Mouse (Mus musculus) lung, embryonic 15.5 days (tissue): Measurements from ENCODE around the gene Cog6. TPM values are rescaled to one million over a fixed set of nuclear protein-coding genes. Genes with fewer than 3 reads are reported as not detected.
"Not testable (repeated sequence)": the region's sequence is repeated elsewhere in the genome, so short reads cannot be mapped to it uniquely, and the experiment has no call there.

Experiments
- ATAC-seq: fragments of 200-750 bp; cut with Nextera tagmentation; 2 replicates; pipeline ENCODE4 v1.8.0; 2017; ENCODE audit warnings: moderate number of reproducible peaks, borderline replicate concordance; ENCODE audit not compliant: low FRiP score, low TSS enrichment; ENCODE audit errors: extremely low read depth
- H3K27ac ChIP-seq: fragments of 300-500 bp; sonication (generic); 2 replicates; pipeline ENCODE4 v1.5.1; 2015; ENCODE audit warnings: moderate library complexity, mild to moderate bottlenecking, inconsistent platforms
- H3K27me3 ChIP-seq: fragments of 300-500 bp; sonication (generic); 2 replicates; pipeline ENCODE4 v1.6.1; 2015; ENCODE audit warnings: inconsistent platforms
- H3K36me3 ChIP-seq: fragments of 300-500 bp; sonication (generic); 2 replicates; pipeline ENCODE4 v1.6.1; 2015; ENCODE audit warnings: inconsistent platforms
- H3K4me1 ChIP-seq: fragments of 300-500 bp; sonication (generic); 2 replicates; pipeline ENCODE4 v1.6.1; 2015; ENCODE audit warnings: inconsistent platforms
- H3K4me2 ChIP-seq: fragments of 300-500 bp; sonication (generic); 2 replicates; pipeline ENCODE4 v1.6.1; 2015; ENCODE audit warnings: inconsistent platforms, mild to moderate bottlenecking, moderate library complexity
- H3K4me3 ChIP-seq: fragments of 300-500 bp; sonication (generic); 2 replicates; pipeline ENCODE4 v1.5.1; 2015; ENCODE audit warnings: mild to moderate bottlenecking, inconsistent platforms
- H3K9ac ChIP-seq: fragments of 300-500 bp; sonication (generic); 2 replicates; pipeline ENCODE4 v1.6.1; 2015; ENCODE audit warnings: inconsistent platforms
- H3K9me3 ChIP-seq: fragments of 300-500 bp; sonication (generic); 2 replicates; pipeline ENCODE4 v1.6.1; 2016; ENCODE audit warnings: inconsistent platforms
- WGBS: fragments of 180-500 bp; shearing (Covaris S2); methylation state at CpG from one replicate; pipeline ENCODE4 v1.1.7; 2015; 5-methylcytosine and 5-hydroxymethylcytosine counted together
- polyA plus RNA-seq: library from polyadenylated mRNA; unstranded; fragments of >200 nt; fragmentation: Nextera tagmentation; extraction: Ambion mirVana; gene quantifications from 2 replicates; pipeline ENCODE4 v1.2.1, GENCODE M21; 2015

Cog6 gene
- polyA plus RNA-seq, 1 experiment from 2014 or later: 46.1 TPM

DNA sequence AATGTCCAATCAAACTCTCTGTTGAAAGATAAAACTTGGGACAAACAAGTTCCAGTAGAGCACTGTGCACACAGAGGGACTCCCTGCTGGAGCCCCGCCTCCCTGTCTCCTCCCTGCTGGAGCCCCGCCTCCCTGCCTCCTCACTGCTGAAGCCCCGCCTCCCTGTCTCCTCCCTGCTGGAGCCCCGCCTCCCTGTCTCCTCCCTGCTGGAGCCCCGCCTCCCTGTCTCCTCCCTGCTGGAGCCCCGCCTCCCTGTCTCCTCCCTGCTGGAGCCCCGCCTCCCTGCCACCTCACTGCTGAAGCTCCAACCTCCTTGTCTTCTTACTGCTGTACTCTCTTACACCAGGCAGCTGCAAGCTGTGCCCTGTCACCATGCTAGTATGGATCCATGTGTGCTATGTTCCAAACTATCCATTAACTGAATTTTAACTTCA is 31.5 kb downstream of the Cog6 start:
- WGBS: 76% methylated on average over 4 of the region's 7 CpGs
- H3K27ac ChIP-seq, H3K27me3 ChIP-seq: not testable (repeated sequence)

DNA sequence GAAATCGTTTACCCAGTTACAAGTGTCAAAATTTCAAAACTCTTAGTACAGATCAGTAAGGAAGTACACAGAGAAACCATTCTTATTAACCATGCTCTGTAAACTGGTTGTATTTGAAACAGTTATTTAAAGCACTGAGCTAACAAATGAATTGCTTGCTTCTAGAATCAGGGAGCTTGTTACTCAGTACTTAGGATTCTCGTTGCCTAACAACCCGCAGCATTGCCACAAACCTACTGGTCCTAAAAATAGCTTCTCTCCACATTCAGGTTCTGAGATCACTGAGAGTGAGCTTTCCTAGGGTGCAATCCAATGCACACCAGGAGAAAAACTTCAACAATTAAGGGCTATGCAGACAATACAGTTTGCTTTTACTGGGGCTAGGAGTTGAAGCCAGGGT is 33.3 kb downstream of the Cog6 start:
- no peaks in the 10 kb centered on the region for H3K27me3 ChIP-seq
- no peaks in the 10 kb centered on the region for H3K4me1 ChIP-seq
- no peak overlapping the region for H3K27ac ChIP-seq
- peaks cover 32% of the 10 kb centered on the region for H3K36me3 ChIP-seq
- H3K9me3 ChIP-seq: no peaks in the 10 kb centered on the region
- no peak for ATAC-seq
- H3K4me2 ChIP-seq: no peak overlapping the region
- H3K9ac ChIP-seq: no peak overlapping the region
- H3K4me3 ChIP-seq: no peak overlapping the region
- 80% methylated on average over 3 of the region's 3 CpGs for WGBS

More for the DNA sequence above, 31.5 kb downstream of the Cog6 start:
- H3K36me3 ChIP-seq: peaks cover 40% of the 10 kb centered on the region
- not testable (repeated sequence) for ATAC-seq, H3K9ac ChIP-seq, H3K4me2 ChIP-seq, H3K4me1 ChIP-seq, H3K9me3 ChIP-seq, H3K4me3 ChIP-seq

DNA sequence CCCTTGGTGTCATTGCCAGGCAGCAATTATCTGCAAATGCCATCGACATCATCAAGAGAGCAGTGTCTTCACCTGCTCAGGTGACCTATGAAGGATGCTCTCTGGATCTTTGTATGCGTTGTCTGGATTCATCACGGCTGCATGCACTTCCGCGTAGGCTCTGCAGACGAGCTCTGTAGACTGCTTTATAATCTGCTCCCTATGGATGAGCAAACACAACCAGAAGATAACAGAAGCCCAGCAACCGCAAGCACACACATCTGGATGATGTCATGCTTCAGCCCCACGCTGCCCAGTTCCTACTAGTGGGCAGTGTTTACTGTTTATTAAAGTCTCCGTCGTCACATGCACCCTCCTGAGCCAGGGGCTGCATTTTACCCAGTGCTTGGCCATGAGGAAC is 34.0 kb downstream of the Cog6 start:
- H3K4me2 ChIP-seq: no peak overlapping the region
- ATAC-seq: no peak
- H3K4me3 ChIP-seq: no peak overlapping the region
- H3K9me3 ChIP-seq: no peaks in the 10 kb centered on the region
- no peaks in the 10 kb centered on the region for H3K27me3 ChIP-seq
- whole genome bisulfite sequencing: 72% methylated on average over 10 of the region's 10 CpGs
- no peak overlapping the region for H3K27ac ChIP-seq
- H3K36me3 ChIP-seq: peaks cover 24% of the 10 kb centered on the region
- no peak overlapping the region for H3K9ac ChIP-seq
- H3K4me1 ChIP-seq: no peaks in the 10 kb centered on the region

DNA sequence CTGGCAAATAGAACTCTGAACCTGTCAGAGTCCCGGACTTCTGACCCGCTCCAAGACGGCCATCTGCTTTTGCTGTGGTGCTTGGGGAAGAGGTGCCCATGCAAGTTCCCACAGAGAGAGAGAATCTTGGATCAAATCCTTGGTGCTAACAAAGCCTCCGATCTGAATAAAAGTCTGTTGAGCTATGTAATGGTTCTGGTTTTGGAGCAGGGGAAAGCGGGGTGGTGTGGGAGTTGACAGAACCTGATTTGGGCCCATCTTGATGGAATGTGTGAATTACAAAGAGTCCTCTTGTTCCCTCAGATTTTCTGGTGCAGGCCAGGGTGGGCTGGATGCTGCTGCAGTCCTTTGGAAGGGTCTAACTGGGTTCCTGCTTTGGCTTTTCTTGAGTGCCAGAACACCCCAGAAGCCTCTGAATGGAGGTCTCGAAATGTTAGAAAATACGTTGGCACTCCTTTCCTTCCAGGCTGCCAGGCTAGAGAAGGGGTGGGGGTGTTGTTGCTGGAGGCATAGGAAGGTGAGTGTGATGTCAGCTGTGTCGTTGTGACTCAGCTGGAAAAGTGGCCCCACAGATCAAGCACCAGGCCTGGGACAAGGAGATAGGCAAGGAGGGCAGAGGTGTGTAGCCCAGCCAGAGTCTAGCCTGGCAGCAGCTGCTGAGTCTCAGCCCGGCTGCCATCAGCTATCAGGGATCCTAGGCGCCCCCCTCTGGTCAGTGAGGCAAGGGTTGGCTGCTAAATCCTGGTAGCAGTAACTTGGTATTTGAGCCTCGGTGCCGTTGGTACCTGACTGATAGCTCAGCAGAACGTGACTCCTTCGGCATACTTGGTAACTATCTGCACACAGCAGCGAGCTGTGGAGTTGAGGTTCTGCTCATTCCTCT is 42.1 kb downstream of the Cog6 start:
- H3K4me3 ChIP-seq: no peak overlapping the region
- H3K9ac ChIP-seq: no peak overlapping the region
- no peaks in the 10 kb centered on the region for H3K9me3 ChIP-seq
- H3K27me3 ChIP-seq: no peaks in the 10 kb centered on the region
- H3K27ac ChIP-seq: no peak overlapping the region
- ATAC-seq: no peak; the same call in 1 of the 2 replicates
- H3K4me1 ChIP-seq: peaks cover 3% of the 10 kb centered on the region; the same call in 1 of the 2 replicates
- no peaks in the 10 kb centered on the region for H3K36me3 ChIP-seq
- 44% methylated on average over 15 of the region's 15 CpGs for WGBS
- H3K4me2 ChIP-seq: no peak overlapping the region

DNA sequence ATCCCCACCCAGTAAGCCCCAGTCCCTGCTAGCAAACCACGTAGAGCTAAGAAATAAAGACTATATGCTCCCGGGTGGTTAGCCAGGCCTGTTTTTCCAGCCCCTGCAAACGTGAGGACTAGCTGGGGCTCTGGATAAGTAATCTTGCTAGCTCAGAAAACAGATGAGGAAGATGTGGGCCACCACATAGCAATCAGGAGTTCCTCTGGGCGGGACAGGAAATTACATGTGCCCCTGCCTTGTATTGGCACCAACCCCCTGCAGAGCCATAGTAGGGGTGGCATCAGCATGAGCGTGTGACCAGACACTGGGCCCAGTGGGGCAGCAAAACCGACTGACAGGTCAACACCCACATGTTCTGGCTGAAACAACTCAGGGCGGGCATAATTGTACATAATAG is 44.1 kb downstream of the Cog6 start:
- Histone ChIP-seq H3K4me3 (no peak overlapping the region), H3K9ac (no peak overlapping the region), H3K4me1 (peaks cover 3% of the 10 kb centered on the region; the same call in 1 of the 2 replicates), H3K27me3 (no peaks in the 10 kb centered on the region), H3K9me3 (no peaks in the 10 kb centered on the region), H3K4me2 (no peak overlapping the region), H3K36me3 (no peaks in the 10 kb centered on the region), H3K27ac (no peak overlapping the region)
- ATAC-seq: no peak
- 77% methylated on average over 7 of the region's 7 CpGs for WGBS

DNA sequence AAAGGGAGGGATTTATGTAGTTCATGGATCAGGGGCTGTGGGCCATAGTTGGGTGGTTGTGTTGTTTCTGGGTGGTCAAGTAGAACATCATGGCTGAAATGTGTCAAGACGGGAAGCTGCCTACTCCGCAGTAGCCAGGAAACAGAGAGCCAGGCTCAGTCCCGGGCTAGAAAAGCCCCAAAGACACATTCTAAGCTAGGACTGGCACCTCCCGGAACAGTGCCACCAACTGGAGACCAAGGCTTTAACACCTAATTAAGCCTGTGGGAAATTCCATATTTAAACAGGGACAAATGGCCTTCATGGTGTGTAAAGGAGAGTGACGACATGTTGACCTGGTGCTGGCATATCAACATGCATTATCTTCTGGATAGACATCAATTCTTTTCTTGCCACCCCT is 50.0 kb downstream of the Cog6 start:
- H3K9ac ChIP-seq: no peak overlapping the region
- WGBS: 82% methylated on average over 5 of the region's 5 CpGs
- H3K27me3 ChIP-seq: no peaks in the 10 kb centered on the region
- H3K9me3 ChIP-seq: no peaks in the 10 kb centered on the region
- H3K4me3 ChIP-seq: no peak overlapping the region
- no peaks in the 10 kb centered on the region for H3K36me3 ChIP-seq
- peaks cover 7% of the 10 kb centered on the region for H3K4me1 ChIP-seq
- no peak for ATAC-seq
- H3K4me2 ChIP-seq: no peak overlapping the region
- H3K27ac ChIP-seq: no peak overlapping the region

DNA sequence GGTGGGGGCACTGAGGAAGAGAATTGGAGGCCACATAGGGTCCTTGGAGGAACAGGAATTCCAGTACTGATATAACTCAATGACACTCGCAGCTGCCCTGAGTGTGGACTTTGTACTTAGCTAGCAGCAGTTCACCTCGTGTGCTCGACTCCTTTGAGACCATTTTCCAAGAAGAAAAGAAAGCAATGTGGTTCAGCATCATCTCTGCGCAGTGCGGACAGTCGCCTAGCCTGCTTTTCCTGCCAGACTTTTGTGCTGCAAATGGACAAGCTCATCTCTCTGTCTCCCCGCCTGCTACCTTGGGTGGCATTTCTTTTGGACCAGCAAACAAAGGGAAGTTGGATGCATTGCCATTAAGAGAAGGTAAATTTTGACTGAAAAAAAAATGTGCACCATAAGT is 52.8 kb downstream of the Cog6 start:
- no peak for ATAC-seq
- H3K27me3 ChIP-seq: no peaks in the 10 kb centered on the region
- no peaks in the 10 kb centered on the region for H3K9me3 ChIP-seq
- H3K9ac ChIP-seq: no peak overlapping the region
- H3K27ac ChIP-seq: no peak overlapping the region
- no peak overlapping the region for H3K4me3 ChIP-seq
- H3K4me1 ChIP-seq: peaks cover 7% of the 10 kb centered on the region
- H3K4me2 ChIP-seq: no peak overlapping the region
- H3K36me3 ChIP-seq: no peaks in the 10 kb centered on the region
- WGBS: 52% methylated on average over 7 of the region's 7 CpGs

DNA sequence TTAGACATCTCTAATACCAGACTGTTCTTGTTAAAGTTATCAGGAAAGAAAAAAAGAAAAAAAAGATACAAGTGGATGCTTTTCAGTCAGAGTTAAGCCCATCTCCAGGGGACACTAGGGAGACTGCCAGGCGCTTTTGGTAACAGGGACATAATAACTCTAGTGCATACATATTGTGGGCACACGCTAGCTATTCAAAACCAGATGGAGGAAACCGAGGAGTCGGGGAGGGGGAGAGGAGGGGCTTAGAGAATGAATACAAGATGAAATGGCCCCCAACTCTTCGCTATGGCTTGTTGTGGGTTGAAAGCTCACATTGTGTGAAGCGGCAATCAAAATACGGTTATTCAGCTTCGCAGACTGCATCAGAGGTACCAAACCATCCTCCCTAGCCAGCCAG is 53.6 kb downstream of the Cog6 start:
- Histone ChIP-seq H3K9me3 (no peaks in the 10 kb centered on the region), H3K4me3 (no peak overlapping the region), H3K4me1 (peaks cover 7% of the 10 kb centered on the region), H3K27ac (no peak overlapping the region), H3K9ac (no peak overlapping the region), H3K27me3 (no peaks in the 10 kb centered on the region), H3K36me3 (no peaks in the 10 kb centered on the region), H3K4me2 (no peak overlapping the region)
- WGBS: 74% methylated on average over 8 of the region's 8 CpGs
- ATAC-seq: no peak

DNA sequence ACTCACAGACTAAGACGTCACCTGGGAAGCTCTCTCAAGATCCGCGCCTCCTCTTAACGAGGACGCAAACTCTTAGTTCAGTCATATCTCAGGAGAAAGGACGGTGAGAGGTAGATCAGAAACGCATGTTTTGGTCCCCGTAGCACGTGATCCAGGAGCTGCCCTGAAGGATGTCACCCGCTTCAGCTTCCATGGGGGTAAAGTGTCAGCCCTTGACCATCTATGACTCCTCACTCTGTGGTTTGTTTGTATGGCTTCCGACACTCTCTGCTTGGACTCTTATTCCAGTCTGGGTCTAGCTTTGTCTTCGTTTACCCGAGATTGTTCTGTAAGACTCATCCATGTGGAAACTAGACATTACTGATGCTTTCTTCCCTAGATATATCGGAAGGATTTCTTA is 54.6 kb downstream of the Cog6 start:
- no peaks in the 10 kb centered on the region for H3K27me3 ChIP-seq
- ATAC-seq: no peak
- no peak overlapping the region for H3K4me2 ChIP-seq
- no peak overlapping the region for H3K4me3 ChIP-seq
- WGBS: 91% methylated on average over 14 of the region's 14 CpGs
- H3K4me1 ChIP-seq: peaks cover 7% of the 10 kb centered on the region
- no peak overlapping the region for H3K9ac ChIP-seq
- no peaks in the 10 kb centered on the region for H3K9me3 ChIP-seq
- no peaks in the 10 kb centered on the region for H3K36me3 ChIP-seq
- H3K27ac ChIP-seq: no peak overlapping the region

DNA sequence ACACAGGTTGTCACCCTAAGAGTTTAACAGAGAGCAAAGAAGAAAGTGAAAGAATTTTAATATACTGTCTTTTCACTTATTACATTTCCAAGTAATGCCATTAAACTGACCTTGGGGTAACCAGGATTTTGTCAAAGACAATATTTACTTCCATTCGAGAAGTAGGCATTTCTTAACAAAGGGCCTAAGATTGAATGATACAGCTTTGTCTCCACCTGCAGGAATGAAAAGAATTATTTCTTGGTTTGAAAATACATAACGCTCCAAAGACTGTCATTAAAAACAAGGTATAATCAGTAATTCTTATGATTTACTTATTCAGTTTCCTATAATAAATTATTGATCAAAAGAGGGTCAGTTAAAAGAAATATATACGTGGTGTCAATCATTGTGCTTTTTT is 55.4 kb downstream of the Cog6 start:
- no peaks in the 10 kb centered on the region for H3K36me3 ChIP-seq
- no peak overlapping the region for H3K4me3 ChIP-seq
- ATAC-seq: no peak
- no peak overlapping the region for H3K9ac ChIP-seq
- no peak overlapping the region for H3K4me2 ChIP-seq
- H3K27ac ChIP-seq: no peak overlapping the region
- H3K4me1 ChIP-seq: peaks cover 7% of the 10 kb centered on the region
- 65% methylated on average over 3 of the region's 3 CpGs for WGBS
- H3K27me3 ChIP-seq: no peaks in the 10 kb centered on the region
- H3K9me3 ChIP-seq: no peaks in the 10 kb centered on the region

DNA sequence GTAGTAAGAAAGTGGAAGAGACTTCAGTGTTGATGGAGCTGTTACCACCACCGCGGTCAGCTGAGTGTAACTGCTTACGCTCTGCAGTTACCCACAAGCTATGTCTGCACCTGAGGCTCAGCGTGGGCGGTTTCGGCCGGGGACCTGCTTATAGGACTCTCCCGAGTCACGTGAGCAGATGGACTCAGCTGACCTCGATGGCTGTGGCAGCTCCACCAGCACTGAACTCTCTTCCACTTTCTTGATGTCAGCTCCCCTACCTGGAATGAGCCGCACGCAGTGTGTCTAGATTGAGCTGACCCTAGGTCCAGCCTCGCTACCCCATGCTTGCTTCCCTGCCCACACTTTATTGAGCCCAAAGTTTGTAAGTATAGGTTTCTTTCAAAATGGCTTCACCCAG is 56.1 kb downstream of the Cog6 start:
- WGBS: 91% methylated on average over 13 of the region's 13 CpGs
- Histone ChIP-seq H3K27me3 (no peaks in the 10 kb centered on the region), H3K4me2 (no peak overlapping the region), H3K9me3 (no peaks in the 10 kb centered on the region), H3K4me1 (peaks cover 7% of the 10 kb centered on the region), H3K27ac (no peak overlapping the region), H3K4me3 (no peak overlapping the region), H3K36me3 (no peaks in the 10 kb centered on the region), H3K9ac (no peak overlapping the region)
- no peak for ATAC-seq

DNA sequence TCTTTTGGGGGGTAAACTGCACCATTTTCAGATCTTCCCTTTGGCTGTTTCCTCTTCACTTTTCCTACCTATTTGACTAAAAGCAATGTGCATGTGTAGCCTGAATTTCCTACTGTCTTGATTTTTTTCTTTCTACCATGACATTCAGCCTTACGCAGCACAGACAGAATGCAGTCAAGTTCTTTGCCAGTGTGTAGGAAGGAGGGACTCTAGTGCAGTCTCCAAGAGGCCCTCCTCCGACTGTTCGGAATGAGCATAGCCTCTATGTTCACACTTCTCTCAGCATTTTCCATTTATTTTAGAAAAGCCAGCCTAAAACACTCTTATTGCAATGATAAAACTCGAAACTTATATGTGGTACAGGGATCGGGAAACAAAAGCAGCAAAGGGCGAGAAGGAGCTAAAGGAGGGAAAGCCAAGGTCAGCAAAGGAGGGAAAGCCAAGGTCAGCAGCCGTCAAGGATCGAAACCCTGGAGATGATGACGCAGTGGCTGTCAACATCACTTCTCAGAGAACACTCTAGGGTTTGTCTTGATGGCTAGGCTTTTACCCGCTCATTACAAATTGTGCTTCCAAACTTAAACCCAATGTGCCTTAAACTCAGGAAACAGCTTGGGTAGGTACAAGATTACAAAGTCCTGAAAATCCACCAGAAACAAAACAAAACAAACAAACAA is 58.5 kb downstream of the Cog6 start:
- Histone ChIP-seq H3K27me3 (no peaks in the 10 kb centered on the region), H3K36me3 (no peaks in the 10 kb centered on the region), H3K4me2 (no peak overlapping the region), H3K4me1 (peaks cover 11% of the 10 kb centered on the region; the same call in 1 of the 2 replicates), H3K9me3 (no peaks in the 10 kb centered on the region), H3K4me3 (no peak overlapping the region), H3K27ac (no peak overlapping the region), H3K9ac (no peak overlapping the region)
- ATAC-seq: no peak
- 79% methylated on average over 10 of the region's 10 CpGs for WGBS
